Mouse (Mus musculus): ENCODE results near the gene Cldn10. TPM values are rescaled to one million over a fixed set of nuclear protein-coding genes. Genes with fewer than 3 reads are reported as not detected.

Gene Cldn10
- 0.19 and 0.23 TPM in 2 replicates for polyA plus RNA-seq (2012; rRNA removed; ENCODE audit: low replicate concordance)

DNA sequence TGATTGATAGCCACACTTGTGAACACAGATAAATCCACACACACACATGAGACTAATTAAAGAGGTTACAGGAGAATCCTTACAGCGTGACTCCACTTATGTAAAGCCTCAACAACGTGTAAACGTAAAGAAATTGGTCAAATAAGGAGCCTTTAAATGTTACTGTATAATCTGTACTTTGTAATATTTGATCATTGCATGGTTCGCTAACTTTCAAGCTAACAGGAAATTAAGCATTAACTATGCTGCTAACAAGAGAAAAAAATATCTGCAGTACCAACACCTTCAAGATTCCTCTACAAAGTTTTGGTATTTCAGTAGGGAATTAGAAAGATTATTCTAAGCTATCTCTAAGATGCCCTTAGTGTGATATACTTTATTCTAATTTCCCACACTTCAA lies at the start of gene Cldn10:
TSS of gene Cldn10 (plus strand) at position 288 of the 400 bp plus-strand sequence.

Other genes with a start within 250 kb of the Cldn10 start
- 0.77 and 1.1 TPM in 2 replicates for gene Abcc4, start 81.7 kb upstream of the Cldn10 start, polyA plus RNA-seq (2012; rRNA removed; ENCODE audit: low replicate concordance)
- 0.81 and 2.6 TPM in 2 replicates for gene Dzip1, start 137.6 kb downstream of the Cldn10 start, polyA plus RNA-seq (2012; rRNA removed; ENCODE audit: low replicate concordance)
- 6.4 TPM in 2 replicates for gene Dnajc3, start 150.1 kb downstream of the Cldn10 start, polyA plus RNA-seq (2012; rRNA removed; ENCODE audit: low replicate concordance)